Mouse (Mus musculus) common myeloid progenitor, adult 5-6 weeks (primary cell): ENCODE data around the gene Gak. TPM values are rescaled to one million over a fixed set of nuclear protein-coding genes. Genes with fewer than 3 reads are reported as not detected.
"Not testable (repeated sequence)": the region's sequence is repeated elsewhere in the genome, so short reads cannot be mapped to it uniquely, and the experiment has no call there.

Source experiments
- ATAC-seq: replicated peaks from 2 replicates; pipeline ENCODE4 v1.8.0; 2016; ENCODE audit warnings: low read depth, mild to moderate bottlenecking, moderate TSS enrichment, inconsistent platforms; ENCODE audit not compliant: poor library complexity, severe bottlenecking
- total RNA-seq: library from RNA; stranded (forward); fragments of 200-1000, 187-1606 nt; gene quantifications from 2 replicates; pipeline ENCODE4 v1.2.3, GENCODE M21; 2017

The Gak gene
- total RNA-seq, 1 experiment from 2014 or later: 105 TPM

DNA sequence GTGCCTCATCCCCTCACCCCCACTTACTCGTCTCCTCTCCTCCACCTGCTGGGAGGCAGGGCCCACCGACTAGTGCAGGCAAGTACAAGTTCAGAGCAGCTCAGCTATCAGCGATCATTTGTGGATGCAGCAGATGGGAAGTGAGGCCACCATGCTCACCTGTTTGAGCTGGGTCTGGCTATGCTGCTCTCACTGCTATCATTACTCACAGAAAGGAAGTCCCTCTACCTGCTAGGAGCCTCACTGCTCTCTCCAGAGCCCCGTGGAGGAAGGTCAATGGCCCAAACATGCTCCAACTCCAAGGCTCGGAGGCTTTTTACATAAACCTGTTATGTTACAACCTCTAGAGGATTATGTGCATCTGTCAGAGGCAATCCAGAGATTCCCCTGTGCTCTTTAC is 27.9 kb upstream of the Gak start:
- no peak for ATAC-seq

DNA sequence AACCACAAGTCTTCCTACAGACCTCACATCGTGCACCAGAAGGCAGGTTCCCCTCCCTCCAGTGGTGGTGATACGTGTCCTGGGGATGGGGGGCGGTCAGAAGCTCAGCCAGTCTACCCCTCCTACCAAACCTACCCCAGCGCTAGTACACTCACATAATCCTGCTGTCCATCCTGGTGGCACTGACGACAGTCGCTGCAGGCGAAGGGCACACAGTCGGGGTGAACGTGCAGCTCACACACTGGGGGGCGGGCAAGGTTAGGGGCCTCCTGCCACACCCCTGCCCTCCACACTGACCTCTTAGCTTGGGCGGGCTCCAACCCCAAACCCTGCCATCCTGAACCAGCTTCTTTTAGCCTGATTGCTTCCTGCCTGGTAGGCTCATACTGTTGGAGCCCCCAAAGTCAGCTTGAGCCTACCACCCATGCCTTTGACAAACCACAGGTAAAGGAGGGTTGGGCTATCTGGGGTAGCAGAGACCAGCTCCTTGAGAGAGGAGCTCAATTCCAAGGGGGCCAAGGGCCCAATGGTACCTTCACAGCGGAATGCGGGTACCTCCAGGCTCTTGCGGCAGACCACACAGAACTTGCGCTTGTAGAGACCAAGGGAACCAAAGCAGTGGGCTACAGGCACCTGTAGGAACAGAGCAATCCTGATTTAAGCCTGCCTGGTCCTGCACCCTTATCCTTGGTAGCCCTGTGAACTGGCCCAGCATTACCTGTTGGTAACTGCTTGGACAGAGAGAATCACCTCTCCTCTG is 26.5 kb upstream of the Gak start:
- ATAC-seq: no peak

GRCm38 (mm10) chr5:108655381-108655780 is 25.8 kb upstream of the Gak start:
- no peak for ATAC-seq

- ATAC-seq: no peak
These were observed 25.0 kb upstream of the Gak start for GRCm38 (mm10) chr5:108654444-108654990.

- no peak for ATAC-seq
These were observed 23.8 kb upstream of the Gak start for GRCm38 (mm10) chr5:108653341-108653740.

DNA sequence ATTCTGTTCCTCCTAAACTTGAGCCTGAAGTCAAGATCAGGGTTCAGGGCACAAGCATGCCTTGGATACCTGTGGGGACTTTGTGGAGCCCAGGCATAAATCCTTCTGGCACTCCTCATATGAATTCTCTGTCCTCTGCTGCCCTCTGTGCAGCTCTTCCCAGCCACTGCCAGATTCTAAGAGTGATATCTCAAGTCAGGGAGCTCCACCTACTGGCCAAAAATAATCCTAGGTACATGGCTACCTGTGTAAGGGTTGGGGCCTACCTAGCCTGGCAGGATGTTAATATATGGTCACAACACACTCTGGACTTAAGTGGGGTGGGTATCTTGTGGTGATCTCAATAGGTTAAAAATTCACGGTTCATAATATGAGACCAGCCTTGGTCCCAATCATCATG is 22.3 kb upstream of the Gak start:
- peak; percentile 81 for ATAC-seq

- no peak for ATAC-seq
These were observed 21.7 kb upstream of the Gak start for GRCm38 (mm10) chr5:108651136-108651720.

GRCm38 (mm10) chr5:108650341-108650740 is 20.8 kb upstream of the Gak start:
- ATAC-seq: no peak

DNA sequence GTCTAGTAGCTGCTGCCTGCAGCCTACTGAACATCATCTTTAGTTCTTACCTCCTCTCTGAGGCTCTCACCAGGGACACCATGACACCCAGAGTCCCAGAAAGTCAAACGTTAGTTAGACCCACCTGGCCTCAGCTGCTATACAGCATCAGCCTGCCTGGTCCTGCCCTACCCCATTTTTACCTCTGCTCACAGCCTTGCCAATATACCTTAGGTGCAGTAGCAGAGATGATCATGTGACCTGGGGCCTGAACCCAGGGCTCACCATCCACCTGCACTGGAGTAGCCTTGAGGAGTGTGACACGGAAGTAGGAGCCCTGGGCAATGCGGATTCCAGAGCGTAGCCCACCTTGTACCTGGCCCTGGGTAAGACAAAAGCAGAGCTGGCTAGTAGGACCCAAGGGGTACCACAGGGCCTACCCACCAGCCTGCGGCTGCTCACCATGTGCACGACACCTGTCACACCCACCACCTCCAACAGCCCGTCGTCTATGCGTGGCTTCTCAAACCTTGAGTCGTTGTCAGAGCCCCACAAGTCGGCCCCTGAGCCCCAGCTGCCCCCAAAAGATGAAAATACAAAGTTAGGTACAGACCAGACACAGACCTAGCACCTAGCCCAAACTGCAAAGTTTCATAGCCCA is 19.5 kb upstream of the Gak start:
- no peak for ATAC-seq

GRCm38 (mm10) chr5:108647820-108648465 is 18.4 kb upstream of the Gak start:
- no peak for ATAC-seq

GRCm38 (mm10) chr5:108647311-108647710 is 17.8 kb upstream of the Gak start:
- ATAC-seq: no peak

DNA sequence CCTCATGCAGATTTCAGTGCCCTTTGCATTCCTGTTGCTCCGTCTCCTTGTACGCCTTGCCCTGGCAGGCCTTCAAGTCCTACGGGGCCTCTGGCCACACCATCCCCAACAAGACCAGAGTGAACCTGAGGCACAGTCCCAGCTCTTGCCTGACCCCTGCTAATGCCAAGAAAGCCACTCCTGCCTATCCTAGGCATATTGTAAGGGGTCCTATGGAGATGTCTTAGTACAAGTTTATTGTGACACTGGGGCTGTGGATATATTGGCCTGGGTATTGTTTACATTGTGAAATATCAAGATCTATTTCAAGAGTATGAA is 16.7 kb upstream of the Gak start:
- no peak for ATAC-seq

DNA sequence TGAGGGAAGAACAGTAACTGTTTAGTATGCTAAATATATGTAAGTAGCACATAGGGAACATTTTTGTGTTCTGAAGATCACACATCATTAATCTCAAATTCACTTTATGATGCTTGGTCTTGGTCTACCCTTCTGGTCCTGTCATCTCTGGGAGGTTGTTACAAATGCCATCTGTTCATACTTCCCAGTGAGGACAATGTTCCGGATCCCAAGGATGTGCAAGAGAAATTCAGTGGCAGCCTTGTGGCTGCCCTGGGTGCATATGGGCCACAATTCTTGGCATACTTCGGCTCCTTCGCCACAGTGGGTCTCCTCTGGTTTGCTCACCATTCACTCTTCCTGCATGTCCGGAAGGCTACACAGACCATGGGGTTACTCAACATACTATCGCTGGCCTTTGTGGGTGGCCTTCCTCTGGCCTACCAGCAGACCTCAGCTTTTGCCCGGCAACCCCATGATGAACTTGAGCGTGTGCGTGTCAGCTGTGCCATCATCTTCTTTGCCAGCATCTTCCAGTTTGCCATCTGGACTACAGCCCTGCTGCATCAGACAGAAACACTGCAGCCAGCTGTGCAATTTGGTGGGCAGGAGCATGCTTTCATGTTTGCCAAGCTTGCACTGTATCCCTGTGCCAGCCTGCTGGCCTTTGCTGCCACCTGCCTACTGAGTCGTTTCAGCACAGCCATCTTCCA is 16.2 kb upstream of the Gak start:
- ATAC-seq: no peak

- no peak for ATAC-seq
These were observed 14.1 kb upstream of the Gak start for GRCm38 (mm10) chr5:108643674-108644073.

- peak; percentile 74 for ATAC-seq
These were observed 6.6 kb upstream of the Gak start for GRCm38 (mm10) chr5:108636172-108636571.

- not testable (repeated sequence) for ATAC-seq
These were observed 4.5 kb upstream of the Gak start for GRCm38 (mm10) chr5:108634088-108634487.

DNA sequence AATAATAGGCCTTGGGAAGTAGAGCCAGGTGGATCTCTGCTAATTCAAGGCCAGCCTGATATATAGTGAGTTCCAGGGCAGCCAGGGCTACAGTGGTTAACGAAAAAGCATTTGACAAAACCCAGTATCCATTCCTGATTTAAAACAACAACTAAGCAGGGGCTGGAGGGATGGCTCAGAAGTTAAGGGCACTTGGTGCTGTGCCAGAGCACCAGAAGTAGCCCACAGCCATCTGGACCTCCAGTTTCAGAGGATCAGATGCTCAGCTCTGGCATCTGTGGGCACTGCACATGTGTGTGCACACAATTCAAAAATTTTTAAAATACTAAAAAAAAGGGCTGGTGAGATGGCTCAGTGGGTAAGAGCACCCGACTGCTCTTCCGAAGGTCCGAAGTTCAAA is 4.1 kb upstream of the Gak start:
- no peak for ATAC-seq

DNA sequence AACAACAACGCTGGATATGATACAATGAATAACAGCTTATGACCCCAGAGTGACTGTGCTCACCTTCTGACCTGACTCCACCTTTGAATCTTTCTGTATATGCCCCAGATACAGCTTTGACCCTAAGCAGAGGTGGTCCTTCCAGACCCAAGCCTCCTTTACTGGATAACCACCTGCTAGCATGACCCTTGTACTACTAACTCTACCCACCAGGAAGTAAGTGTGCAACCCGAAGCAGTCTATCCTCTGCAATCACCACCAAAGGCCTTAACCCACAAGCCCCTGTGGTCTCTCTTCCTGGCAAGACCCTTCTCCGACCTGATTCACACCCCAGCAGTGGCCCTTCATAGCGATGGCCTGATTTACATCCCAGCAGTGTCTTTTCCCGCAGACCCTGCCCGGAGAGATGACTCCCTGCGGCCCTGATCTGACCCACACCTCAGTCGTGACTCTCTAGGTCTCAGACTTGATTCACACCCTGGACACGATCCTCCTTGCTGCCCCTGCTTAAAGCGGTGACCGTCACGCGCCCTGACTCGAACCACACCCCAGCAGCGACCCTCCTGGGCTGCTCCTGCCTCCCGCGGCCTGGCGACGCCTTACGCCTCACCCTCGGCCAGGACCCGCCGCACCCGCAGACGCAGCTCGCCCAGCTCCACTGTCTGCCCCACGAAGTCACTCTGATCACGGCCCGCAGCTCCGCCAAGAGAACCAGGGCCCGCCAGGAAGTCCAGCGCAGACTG is 493 bp downstream of the Gak start:
- peak; percentile 37 for ATAC-seq

GRCm38 (mm10) chr5:108626050-108626660 is 3.4 kb downstream of the Gak start:
- ATAC-seq: no peak
